Mouse (Mus musculus) induced T-regulatory cell, adult 2 months (primary cell): ENCODE measurements around the gene Gm17349.
"Not testable (repeated sequence)": the region's sequence is repeated elsewhere in the genome, so short reads cannot be mapped to it uniquely, and the experiment has no call there.

Source experiments
- DNase-seq: peaks from one replicate; pipeline ENCODE4 v3.0.0-alpha.2; 2012; ENCODE audit warnings: low read depth

The Gm17349 gene

GRCm38 (mm10) chr15:99717386-99718334 lies 12.4 kb upstream of the Gm17349 start, which contains the start of gene Gpd1:
Gpd1 (plus strand) TSS chr15:99717515.
- DNase-seq: no peak

- no peak for DNase-seq
Observed at GRCm38 (mm10) chr15:99716814-99717213, 11.5 kb upstream of the Gm17349 start.

- no peak for DNase-seq
Observed at GRCm38 (mm10) chr15:99715982-99716746, 10.9 kb upstream of the Gm17349 start.

GRCm38 (mm10) chr15:99715361-99715865 lies 10.1 kb upstream of the Gm17349 start:
- DNase-seq: no peak

GRCm38 (mm10) chr15:99714858-99715257 lies 9.6 kb upstream of the Gm17349 start:
- DNase-seq: peak; percentile 79

- DNase-seq: no peak
Observed at GRCm38 (mm10) chr15:99714206-99714605, 8.9 kb upstream of the Gm17349 start.

- no peak for DNase-seq
Observed at GRCm38 (mm10) chr15:99713569-99713968, 8.3 kb upstream of the Gm17349 start.

GRCm38 (mm10) chr15:99712666-99713559 lies 7.6 kb upstream of the Gm17349 start:
- no peak for DNase-seq

- DNase-seq: no peak
Observed at GRCm38 (mm10) chr15:99711491-99711890, 6.2 kb upstream of the Gm17349 start.

GRCm38 (mm10) chr15:99710221-99711190 lies 5.2 kb upstream of the Gm17349 start:
- no peak for DNase-seq

GRCm38 (mm10) chr15:99708176-99708575 lies 2.9 kb upstream of the Gm17349 start:
- DNase-seq: no peak

GRCm38 (mm10) chr15:99704881-99705280 lies 409 bp downstream of the Gm17349 start:
- no peak for DNase-seq

GRCm38 (mm10) chr15:99704041-99704681 lies 1.1 kb downstream of the Gm17349 start:
- no peak for DNase-seq

- DNase-seq: no peak
Observed at GRCm38 (mm10) chr15:99703676-99704040, 1.6 kb downstream of the Gm17349 start.

- DNase-seq: no peak
Observed at GRCm38 (mm10) chr15:99703104-99703503, 2.2 kb downstream of the Gm17349 start.

- DNase-seq: peak; percentile 95
Observed at GRCm38 (mm10) chr15:99701999-99702900, 3.0 kb downstream of the Gm17349 start, which contains the start of gene Smarcd1. Smarcd1 (plus strand) TSS chr15:99702129.

- not testable (repeated sequence) for DNase-seq
Observed at GRCm38 (mm10) chr15:99701640-99701998, 3.7 kb downstream of the Gm17349 start.

- no peak for DNase-seq
Observed at GRCm38 (mm10) chr15:99700219-99701106, 4.8 kb downstream of the Gm17349 start.
